Mouse (Mus musculus): Measurements from ENCODE around the gene Plcd1. TPM values are rescaled to one million over a fixed set of nuclear protein-coding genes. Genes with fewer than 3 reads are reported as not detected.

Plcd1 gene
- polyA plus RNA-seq, 1 experiment from 2014 or later = 14.9 TPM

DNA sequence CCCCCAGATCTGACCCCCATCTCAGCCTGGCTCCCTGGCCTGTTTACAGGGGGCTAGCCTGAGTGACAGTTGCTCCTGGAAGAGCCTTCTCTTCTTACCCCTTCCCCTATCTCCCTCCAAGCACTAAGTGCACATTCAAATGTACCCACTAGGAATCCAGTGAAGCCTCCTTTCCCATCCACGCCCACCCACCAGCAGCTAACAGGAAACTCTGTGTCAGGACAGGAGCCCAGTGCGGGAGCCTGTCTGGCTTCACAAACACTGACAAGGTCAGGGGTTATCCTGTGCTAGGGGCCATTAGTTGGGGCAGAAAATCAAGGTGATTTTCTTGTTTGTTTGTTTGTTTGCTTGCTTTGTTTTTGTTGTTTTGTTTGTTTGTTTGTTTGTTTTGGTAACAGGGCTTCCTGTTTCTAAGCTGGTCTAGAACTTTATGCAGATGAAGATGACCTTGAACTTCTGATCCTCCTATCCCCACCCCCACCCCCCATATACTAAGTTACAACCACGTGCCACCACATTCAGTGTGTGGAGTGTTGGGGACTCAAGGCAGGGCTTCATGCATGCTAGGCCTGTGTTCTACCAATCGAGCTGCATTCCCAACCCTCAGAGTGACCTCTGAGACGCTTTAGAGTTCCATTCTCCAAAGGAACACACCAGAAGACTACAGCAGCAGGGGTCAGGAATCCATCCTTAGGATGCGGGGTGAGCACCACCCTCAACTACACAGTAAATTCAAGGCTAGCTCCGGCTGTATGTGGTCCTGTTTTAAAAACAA lies 10.5 kb downstream of the Plcd1 start:
- no peak for DNase-seq (ENCODE audit: low spot score)
- Histone ChIP-seq H3K36me3 (ENCODE audit: control insufficient read depth, insufficient read depth, low read length) (no peaks in the 10 kb centered on the region), H3K27ac (ENCODE audit: low read depth, low read length) (peak overlapping the region; percentile 51), H3K4me2 (ENCODE audit: low read depth, low read length, severe bottlenecking) (no peak overlapping the region), H3K27me3 (ENCODE audit: control insufficient read depth, insufficient read depth, low read length) (no peaks in the 10 kb centered on the region), H3K9ac (ENCODE audit: low read length) (no peak overlapping the region), H3K4me3 (ENCODE audit: low read depth, low read length) (no peak overlapping the region), H3K9me3 (ENCODE audit: control insufficient read depth, low read length) (no peaks in the 10 kb centered on the region), H3K4me1 (replicated peaks; ENCODE audit: control insufficient read depth, insufficient read depth, low read length) (peaks cover 12% of the 10 kb centered on the region)
- 65% methylated on average over 7 of the region's 7 CpGs for WGBS
- ATAC-seq (replicated peaks; ENCODE audit: low FRiP score) = peak; percentile 16; the same call in 1 of the 2 replicates

- H3K9ac ChIP-seq (ENCODE audit: low read length) = peak overlapping the region; percentile 24
These were observed 11.3 kb downstream of the Plcd1 start for GRCm38 (mm10) chr9:119082039-119082438.

GRCm38 (mm10) chr9:119080040-119080675 lies 13.1 kb downstream of the Plcd1 start:
- no peak overlapping the region for H3K9ac ChIP-seq (ENCODE audit: low read length)
- WGBS = 84% methylated on average over 5 of the region's 5 CpGs
- no peak overlapping the region for H3K4me3 ChIP-seq (ENCODE audit: low read depth, low read length)
- H3K36me3 ChIP-seq (ENCODE audit: control insufficient read depth, insufficient read depth, low read length) = no peaks in the 10 kb centered on the region
- H3K4me2 ChIP-seq (ENCODE audit: low read depth, low read length, severe bottlenecking) = no peak overlapping the region
- no peak overlapping the region for H3K27ac ChIP-seq (ENCODE audit: low read depth, low read length)
- DNase-seq (ENCODE audit: low spot score) = no peak
- ATAC-seq (replicated peaks; ENCODE audit: low FRiP score) = no peak
- no peaks in the 10 kb centered on the region for H3K9me3 ChIP-seq (ENCODE audit: control insufficient read depth, low read length)
- peaks cover 9% of the 10 kb centered on the region for H3K4me1 ChIP-seq (replicated peaks; ENCODE audit: control insufficient read depth, insufficient read depth, low read length)
- no peaks in the 10 kb centered on the region for H3K27me3 ChIP-seq (ENCODE audit: control insufficient read depth, insufficient read depth, low read length)

More at GRCm38 (mm10) chr9:119082039-119082438, 11.3 kb downstream of the Plcd1 start:
- WGBS = 4% methylated on average over 8 of the region's 8 CpGs
- peak; percentile 71 for DNase-seq (ENCODE audit: low spot score)
- no peaks in the 10 kb centered on the region for H3K36me3 ChIP-seq (ENCODE audit: control insufficient read depth, insufficient read depth, low read length)
- H3K9me3 ChIP-seq (ENCODE audit: control insufficient read depth, low read length) = no peaks in the 10 kb centered on the region
- no peaks in the 10 kb centered on the region for H3K27me3 ChIP-seq (ENCODE audit: control insufficient read depth, insufficient read depth, low read length)
- no peak overlapping the region for H3K4me3 ChIP-seq (ENCODE audit: low read depth, low read length)
- H3K4me1 ChIP-seq (replicated peaks; ENCODE audit: control insufficient read depth, insufficient read depth, low read length) = peaks cover 12% of the 10 kb centered on the region
- no peak overlapping the region for H3K4me2 ChIP-seq (ENCODE audit: low read depth, low read length, severe bottlenecking)
- peak; percentile 86 for ATAC-seq (replicated peaks; ENCODE audit: low FRiP score)
- H3K27ac ChIP-seq (ENCODE audit: low read depth, low read length) = peak overlapping the region; percentile 51

GRCm38 (mm10) chr9:119075685-119076084 lies 17.6 kb downstream of the Plcd1 start:
- no peak overlapping the region for H3K4me2 ChIP-seq (ENCODE audit: low read depth, low read length, severe bottlenecking)
- H3K9ac ChIP-seq (ENCODE audit: low read length) = no peak overlapping the region
- ATAC-seq (replicated peaks; ENCODE audit: low FRiP score) (no peak), DNase-seq (ENCODE audit: low spot score) (no peak)
- H3K27ac ChIP-seq (ENCODE audit: low read depth, low read length) = no peak overlapping the region
- H3K4me3 ChIP-seq (ENCODE audit: low read depth, low read length) = no peak overlapping the region
- H3K4me1 ChIP-seq (replicated peaks; ENCODE audit: control insufficient read depth, insufficient read depth, low read length) = no peaks in the 10 kb centered on the region
- H3K9me3 ChIP-seq (ENCODE audit: control insufficient read depth, low read length) = no peaks in the 10 kb centered on the region
- H3K27me3 ChIP-seq (ENCODE audit: control insufficient read depth, insufficient read depth, low read length) = no peaks in the 10 kb centered on the region
- no peaks in the 10 kb centered on the region for H3K36me3 ChIP-seq (ENCODE audit: control insufficient read depth, insufficient read depth, low read length)
- WGBS = 78% methylated on average over 16 of the region's 16 CpGs

- no peak overlapping the region for H3K27ac ChIP-seq (ENCODE audit: low read depth, low read length)
These were observed 20.0 kb downstream of the Plcd1 start for GRCm38 (mm10) chr9:119073184-119073895.

DNA sequence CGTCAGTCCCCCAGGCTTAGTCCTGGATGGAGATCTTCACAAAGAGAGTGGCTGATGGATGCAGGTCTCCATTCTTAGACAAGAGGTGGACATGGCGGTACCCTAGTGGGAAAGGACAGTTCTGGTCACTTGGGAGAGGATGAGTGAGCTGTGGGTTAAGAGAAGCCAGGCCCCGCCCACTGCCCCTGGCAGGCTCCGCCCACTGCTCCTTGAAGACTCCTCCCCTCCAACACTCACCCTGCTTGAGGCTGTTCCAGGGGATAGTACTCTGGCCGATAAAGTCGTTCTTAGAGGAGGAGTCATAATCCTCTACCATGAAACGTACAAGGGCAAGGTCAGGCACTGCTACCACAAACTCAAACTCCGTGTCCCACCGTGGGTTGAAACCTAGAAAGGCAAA lies 21.5 kb downstream of the Plcd1 start:
- Histone ChIP-seq H3K4me2 (ENCODE audit: low read depth, low read length, severe bottlenecking) (no peak overlapping the region), H3K36me3 (ENCODE audit: control insufficient read depth, insufficient read depth, low read length) (no peaks in the 10 kb centered on the region), H3K9ac (ENCODE audit: low read length) (no peak overlapping the region), H3K27ac (ENCODE audit: low read depth, low read length) (no peak overlapping the region), H3K4me1 (replicated peaks; ENCODE audit: control insufficient read depth, insufficient read depth, low read length) (no peaks in the 10 kb centered on the region), H3K9me3 (ENCODE audit: control insufficient read depth, low read length) (no peaks in the 10 kb centered on the region), H3K27me3 (ENCODE audit: control insufficient read depth, insufficient read depth, low read length) (no peaks in the 10 kb centered on the region), H3K4me3 (ENCODE audit: low read depth, low read length) (no peak overlapping the region)
- ATAC-seq (replicated peaks; ENCODE audit: low FRiP score) = no peak
- 88% methylated on average over 9 of the region's 9 CpGs for WGBS
- DNase-seq (ENCODE audit: low spot score) = no peak

More at GRCm38 (mm10) chr9:119073184-119073895, 20.0 kb downstream of the Plcd1 start:
- WGBS = 92% methylated on average over 15 of the region's 15 CpGs
- ATAC-seq (replicated peaks; ENCODE audit: low FRiP score) (no peak), DNase-seq (ENCODE audit: low spot score) (no peak)
- H3K4me1 ChIP-seq (replicated peaks; ENCODE audit: control insufficient read depth, insufficient read depth, low read length) = no peaks in the 10 kb centered on the region
- no peaks in the 10 kb centered on the region for H3K9me3 ChIP-seq (ENCODE audit: control insufficient read depth, low read length)
- H3K36me3 ChIP-seq (ENCODE audit: control insufficient read depth, insufficient read depth, low read length) = no peaks in the 10 kb centered on the region
- no peak overlapping the region for H3K4me3 ChIP-seq (ENCODE audit: low read depth, low read length)
- H3K4me2 ChIP-seq (ENCODE audit: low read depth, low read length, severe bottlenecking) = no peak overlapping the region
- H3K27me3 ChIP-seq (ENCODE audit: control insufficient read depth, insufficient read depth, low read length) = no peaks in the 10 kb centered on the region
- H3K9ac ChIP-seq (ENCODE audit: low read length) = no peak overlapping the region

DNA sequence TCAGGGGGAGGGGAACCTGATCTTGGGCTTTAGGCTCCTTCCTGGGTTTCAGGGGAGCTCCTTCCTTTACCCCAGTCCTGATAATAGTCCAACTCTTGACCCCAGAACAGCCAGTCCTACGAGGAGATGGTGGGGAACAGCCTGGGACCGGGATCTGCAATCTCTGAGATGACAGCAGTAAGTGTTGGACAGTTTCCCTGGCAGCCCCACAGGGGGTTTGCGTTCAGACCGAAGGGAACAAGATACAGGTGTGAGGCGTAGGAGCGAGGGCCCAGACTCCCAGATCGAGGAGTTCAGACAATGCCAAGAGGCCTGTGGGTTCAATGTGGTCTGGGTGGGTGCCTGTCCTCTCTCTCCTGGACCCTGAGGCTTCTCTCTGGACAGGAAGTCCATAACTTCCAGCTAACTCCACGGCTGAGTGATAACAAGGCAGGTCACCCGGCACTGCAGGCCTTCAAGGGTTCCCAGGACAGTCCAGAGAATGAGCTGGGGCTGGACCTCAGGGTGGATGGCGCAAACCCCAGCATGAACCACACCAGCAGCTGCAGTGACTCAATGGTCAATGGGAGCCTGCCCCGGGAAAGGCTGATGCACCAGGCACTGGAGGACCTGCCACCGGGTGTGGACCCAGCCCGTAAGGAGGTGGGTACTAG lies 23.0 kb downstream of the Plcd1 start:
- H3K4me3 ChIP-seq (ENCODE audit: low read depth, low read length) = no peak overlapping the region
- H3K9ac ChIP-seq (ENCODE audit: low read length) = no peak overlapping the region
- H3K36me3 ChIP-seq (ENCODE audit: control insufficient read depth, insufficient read depth, low read length) = no peaks in the 10 kb centered on the region
- no peak overlapping the region for H3K27ac ChIP-seq (ENCODE audit: low read depth, low read length)
- H3K4me1 ChIP-seq (replicated peaks; ENCODE audit: control insufficient read depth, insufficient read depth, low read length) = no peaks in the 10 kb centered on the region
- H3K9me3 ChIP-seq (ENCODE audit: control insufficient read depth, low read length) = no peaks in the 10 kb centered on the region
- DNase-seq (ENCODE audit: low spot score) (no peak), ATAC-seq (replicated peaks; ENCODE audit: low FRiP score) (no peak)
- 88% methylated on average over 13 of the region's 13 CpGs for WGBS
- H3K4me2 ChIP-seq (ENCODE audit: low read depth, low read length, severe bottlenecking) = no peak overlapping the region
- no peaks in the 10 kb centered on the region for H3K27me3 ChIP-seq (ENCODE audit: control insufficient read depth, insufficient read depth, low read length)

- Histone ChIP-seq H3K27ac (ENCODE audit: low read depth, low read length) (no peak overlapping the region), H3K36me3 (ENCODE audit: control insufficient read depth, insufficient read depth, low read length) (no peaks in the 10 kb centered on the region), H3K27me3 (ENCODE audit: control insufficient read depth, insufficient read depth, low read length) (no peaks in the 10 kb centered on the region), H3K9me3 (ENCODE audit: control insufficient read depth, low read length) (no peaks in the 10 kb centered on the region), H3K4me3 (ENCODE audit: low read depth, low read length) (no peak overlapping the region), H3K4me2 (ENCODE audit: low read depth, low read length, severe bottlenecking) (no peak overlapping the region), H3K4me1 (replicated peaks; ENCODE audit: control insufficient read depth, insufficient read depth, low read length) (no peaks in the 10 kb centered on the region), H3K9ac (ENCODE audit: low read length) (no peak overlapping the region)
- 93% methylated on average over 11 of the region's 11 CpGs for WGBS
- no peak; the same call in 1 of the 2 replicates for ATAC-seq (replicated peaks; ENCODE audit: low FRiP score)
- DNase-seq (ENCODE audit: low spot score) = no peak
These were observed 25.0 kb downstream of the Plcd1 start for GRCm38 (mm10) chr9:119068266-119068665.

Measured in forebrain, embryonic 11.5 days (tissue).